Mouse (Mus musculus): ENCODE measurements at regions not wholly inside any gene's neighbourhood (a gene's known extent, or its start where the extent isn't known, plus 50 kb on each side); places are given as distances from the start of the nearest gene placed in this dataset.
"Not testable (repeated sequence)": the region's sequence is repeated elsewhere in the genome, so short reads cannot be mapped to it uniquely, and the experiment has no call there.

- DNase-seq, result peak; percentile 44
Observed at GRCm38 (mm10) chr1:164744955-164745608, 51.4 kb upstream of the Dpt start.

- DNase-seq, result no peak
Observed at GRCm38 (mm10) chr1:164744499-164744898, 51.9 kb upstream of the Dpt start.

GRCm38 (mm10) chr1:164742897-164743296 is 53.5 kb upstream of the Dpt start:
- DNase-seq, result not testable (repeated sequence)

GRCm38 (mm10) chr1:164735646-164736045 is 60.8 kb upstream of the Dpt start:
- no peak for DNase-seq

- DNase-seq, result no peak
Observed at GRCm38 (mm10) chr1:164733741-164734140, 62.7 kb upstream of the Dpt start.

GRCm38 (mm10) chr1:164722054-164722453 is 74.4 kb upstream of the Dpt start:
- DNase-seq, result no peak

- DNase-seq, result peak; percentile 78
Observed at GRCm38 (mm10) chr1:164714905-164715304, 81.5 kb upstream of the Dpt start.

GRCm38 (mm10) chr1:164713798-164714551 is 82.5 kb upstream of the Dpt start:
- DNase-seq, result peak; percentile 57

GRCm38 (mm10) chr1:164712514-164712913 is 83.9 kb upstream of the Dpt start:
- DNase-seq, result no peak

- DNase-seq, result peak; percentile 26
Observed at GRCm38 (mm10) chr1:164704397-164705091, 91.9 kb upstream of the Dpt start.

- DNase-seq, result peak; percentile 74
Observed at GRCm38 (mm10) chr1:164703560-164704131, 92.8 kb upstream of the Dpt start.

- no peak for DNase-seq
Observed at GRCm38 (mm10) chr1:164690055-164690454, 106.4 kb upstream of the Dpt start.

- no peak for DNase-seq
Observed at GRCm38 (mm10) chr1:164689311-164689710, 107.1 kb upstream of the Dpt start.

GRCm38 (mm10) chr1:164684437-164684836 is 112.0 kb upstream of the Dpt start:
- DNase-seq, result no peak

- no peak for DNase-seq
Observed at GRCm38 (mm10) chr1:164683788-164684187, 112.7 kb upstream of the Dpt start.

- DNase-seq, result no peak
Observed at GRCm38 (mm10) chr1:164682867-164683599, 113.4 kb upstream of the Dpt start.

GRCm38 (mm10) chr1:164682426-164682825 is 114.0 kb upstream of the Dpt start:
- no peak for DNase-seq

- DNase-seq, result no peak
Observed at GRCm38 (mm10) chr1:164681582-164681981, 114.9 kb upstream of the Dpt start.

- no peak for DNase-seq
Observed at GRCm38 (mm10) chr1:164678303-164678702, 118.1 kb upstream of the Dpt start.

GRCm38 (mm10) chr1:164652244-164652643 is 144.2 kb upstream of the Dpt start:
- DNase-seq, result no peak

- no peak for DNase-seq
Observed at GRCm38 (mm10) chr1:164637901-164638462, 158.5 kb upstream of the Dpt start.

GRCm38 (mm10) chr1:164631679-164632078 is 164.8 kb upstream of the Dpt start:
- DNase-seq, result no peak
